Mouse (Mus musculus): ENCODE measurements around the gene Oosp2. TPM values are rescaled to one million over a fixed set of nuclear protein-coding genes. Genes with fewer than 3 reads are reported as not detected.

Oosp2 gene
- polyA plus RNA-seq (2014; fragmentation: Nextera tagmentation; extraction: Ambion mirVana): not detected in 2 replicates

GRCm38 (mm10) chr19:11660459-11660858, at the start of gene Oosp2:
TSS of gene Oosp2 (minus strand) at chr19:11660559.
- no peaks in the 10 kb centered on the region for H3K9me3 ChIP-seq (ENCODE audit: control insufficient read depth, low read length)
- no peak within 1 kb of the TSS for H3K9ac ChIP-seq (ENCODE audit: low read depth, low read length)
- no peak within 1 kb of the TSS for H3K4me2 ChIP-seq
- no peaks in the 10 kb centered on the region for H3K36me3 ChIP-seq (ENCODE audit: control insufficient read depth, insufficient read depth, low read length)
- H3K27ac ChIP-seq (ENCODE audit: low read depth, low read length): no peak within 1 kb of the TSS
- WGBS: 83% methylated on average over 5 of the region's 5 CpGs
- H3K4me3 ChIP-seq (ENCODE audit: low read depth, low read length): no peak within 1 kb of the TSS
- DNase-seq (ENCODE audit: low spot score) (no peak), ATAC-seq (replicated peaks; ENCODE audit: low FRiP score) (no peak)
- H3K4me1 ChIP-seq (replicated peaks; ENCODE audit: control insufficient read depth, insufficient read depth, low read length): no peaks in the 10 kb centered on the region
- no peaks in the 10 kb centered on the region for H3K27me3 ChIP-seq (replicated peaks; ENCODE audit: control insufficient read depth, insufficient read depth, low read length)

- ATAC-seq (replicated peaks; ENCODE audit: low FRiP score) (no peak), DNase-seq (ENCODE audit: low spot score) (no peak)
- no peak overlapping the region for H3K27ac ChIP-seq (ENCODE audit: low read depth, low read length)
- H3K4me3 ChIP-seq (ENCODE audit: low read depth, low read length): no peak overlapping the region
- no peaks in the 10 kb centered on the region for H3K4me1 ChIP-seq (replicated peaks; ENCODE audit: control insufficient read depth, insufficient read depth, low read length)
- no peaks in the 10 kb centered on the region for H3K27me3 ChIP-seq (replicated peaks; ENCODE audit: control insufficient read depth, insufficient read depth, low read length)
- no peak overlapping the region for H3K9ac ChIP-seq (ENCODE audit: low read depth, low read length)
- H3K9me3 ChIP-seq (ENCODE audit: control insufficient read depth, low read length): no peaks in the 10 kb centered on the region
- no peak overlapping the region for H3K4me2 ChIP-seq
- WGBS: 85% methylated on average over 6 of the region's 6 CpGs
- no peaks in the 10 kb centered on the region for H3K36me3 ChIP-seq (ENCODE audit: control insufficient read depth, insufficient read depth, low read length)
Observed at GRCm38 (mm10) chr19:11698342-11698741, 38.0 kb upstream of the Oosp2 start.

- H3K9ac ChIP-seq (ENCODE audit: low read depth, low read length): no peak within 1 kb of the TSS
- no peak within 1 kb of the TSS for H3K4me3 ChIP-seq (ENCODE audit: low read depth, low read length)
- no peak within 1 kb of the TSS for H3K27ac ChIP-seq (ENCODE audit: low read depth, low read length)
- DNase-seq (ENCODE audit: low spot score) (no peak), ATAC-seq (replicated peaks; ENCODE audit: low FRiP score) (no peak)
- no peaks in the 10 kb centered on the region for H3K4me1 ChIP-seq (replicated peaks; ENCODE audit: control insufficient read depth, insufficient read depth, low read length)
- no peaks in the 10 kb centered on the region for H3K27me3 ChIP-seq (replicated peaks; ENCODE audit: control insufficient read depth, insufficient read depth, low read length)
- WGBS: 78% methylated on average over 2 of the region's 2 CpGs
- no peaks in the 10 kb centered on the region for H3K36me3 ChIP-seq (ENCODE audit: control insufficient read depth, insufficient read depth, low read length)
- H3K9me3 ChIP-seq (ENCODE audit: control insufficient read depth, low read length): no peaks in the 10 kb centered on the region
- no peak within 1 kb of the TSS for H3K4me2 ChIP-seq
Observed at GRCm38 (mm10) chr19:11696755-11697154, 36.4 kb upstream of the Oosp2 start, which contains the start of gene Oosp3. TSS of gene Oosp3 (plus strand) at chr19:11697055.

- 77% methylated on average over 1 of the region's 1 CpGs for WGBS
- H3K27ac ChIP-seq (ENCODE audit: low read depth, low read length): no peak overlapping the region
- no peaks in the 10 kb centered on the region for H3K36me3 ChIP-seq (ENCODE audit: control insufficient read depth, insufficient read depth, low read length)
- H3K9me3 ChIP-seq (ENCODE audit: control insufficient read depth, low read length): no peaks in the 10 kb centered on the region
- no peak for DNase-seq (ENCODE audit: low spot score)
- no peaks in the 10 kb centered on the region for H3K27me3 ChIP-seq (replicated peaks; ENCODE audit: control insufficient read depth, insufficient read depth, low read length)
- no peak overlapping the region for H3K4me2 ChIP-seq
- no peak overlapping the region for H3K9ac ChIP-seq (ENCODE audit: low read depth, low read length)
- H3K4me1 ChIP-seq (replicated peaks; ENCODE audit: control insufficient read depth, insufficient read depth, low read length): no peaks in the 10 kb centered on the region
- no peak overlapping the region for H3K4me3 ChIP-seq (ENCODE audit: low read depth, low read length)
- ATAC-seq (replicated peaks; ENCODE audit: low FRiP score): no peak
Observed at GRCm38 (mm10) chr19:11691454-11691853, 31.1 kb upstream of the Oosp2 start.

GRCm38 (mm10) chr19:11690839-11691238, 30.5 kb upstream of the Oosp2 start, which contains the start of gene Oosp1:
TSS of gene Oosp1 (minus strand) at chr19:11691150.
- Histone ChIP-seq H3K36me3 (ENCODE audit: control insufficient read depth, insufficient read depth, low read length) (no peaks in the 10 kb centered on the region), H3K27me3 (replicated peaks; ENCODE audit: control insufficient read depth, insufficient read depth, low read length) (no peaks in the 10 kb centered on the region), H3K4me1 (replicated peaks; ENCODE audit: control insufficient read depth, insufficient read depth, low read length) (no peaks in the 10 kb centered on the region), H3K9me3 (ENCODE audit: control insufficient read depth, low read length) (no peaks in the 10 kb centered on the region), H3K4me2 (no peak within 1 kb of the TSS), H3K4me3 (ENCODE audit: low read depth, low read length) (no peak within 1 kb of the TSS), H3K27ac (ENCODE audit: low read depth, low read length) (no peak within 1 kb of the TSS), H3K9ac (ENCODE audit: low read depth, low read length) (no peak within 1 kb of the TSS)
- DNase-seq (ENCODE audit: low spot score): no peak
- ATAC-seq (replicated peaks; ENCODE audit: low FRiP score): no peak
- WGBS: 51% methylated on average over 5 of the region's 5 CpGs

- H3K27ac ChIP-seq (ENCODE audit: low read depth, low read length): no peak overlapping the region
- no peaks in the 10 kb centered on the region for H3K4me1 ChIP-seq (replicated peaks; ENCODE audit: control insufficient read depth, insufficient read depth, low read length)
- H3K36me3 ChIP-seq (ENCODE audit: control insufficient read depth, insufficient read depth, low read length): no peaks in the 10 kb centered on the region
- ATAC-seq (replicated peaks; ENCODE audit: low FRiP score) (no peak; the same call in 1 of the 2 replicates), DNase-seq (ENCODE audit: low spot score) (no peak)
- H3K4me2 ChIP-seq: no peak overlapping the region
- H3K27me3 ChIP-seq (replicated peaks; ENCODE audit: control insufficient read depth, insufficient read depth, low read length): no peaks in the 10 kb centered on the region
- no peak overlapping the region for H3K4me3 ChIP-seq (ENCODE audit: low read depth, low read length)
- H3K9ac ChIP-seq (ENCODE audit: low read depth, low read length): no peak overlapping the region
- H3K9me3 ChIP-seq (ENCODE audit: control insufficient read depth, low read length): no peaks in the 10 kb centered on the region
Observed at GRCm38 (mm10) chr19:11661562-11661961, 1.2 kb upstream of the Oosp2 start.

- no peak for ATAC-seq (replicated peaks; ENCODE audit: low FRiP score)
- Histone ChIP-seq H3K9me3 (ENCODE audit: control insufficient read depth, low read length) (no peaks in the 10 kb centered on the region), H3K27ac (ENCODE audit: low read depth, low read length) (no peak overlapping the region), H3K4me1 (replicated peaks; ENCODE audit: control insufficient read depth, insufficient read depth, low read length) (no peaks in the 10 kb centered on the region), H3K4me2 (no peak overlapping the region), H3K4me3 (ENCODE audit: low read depth, low read length) (no peak overlapping the region), H3K9ac (ENCODE audit: low read depth, low read length) (no peak overlapping the region), H3K27me3 (replicated peaks; ENCODE audit: control insufficient read depth, insufficient read depth, low read length) (no peaks in the 10 kb centered on the region), H3K36me3 (ENCODE audit: control insufficient read depth, insufficient read depth, low read length) (no peaks in the 10 kb centered on the region)
- DNase-seq (ENCODE audit: low spot score): no peak
- WGBS: 55% methylated on average over 2 of the region's 2 CpGs
Observed at GRCm38 (mm10) chr19:11659142-11659541, 1.2 kb downstream of the Oosp2 start.

GRCm38 (mm10) chr19:11649564-11649963, 10.8 kb downstream of the Oosp2 start:
- H3K9ac ChIP-seq (ENCODE audit: low read depth, low read length): no peak overlapping the region
- no peak overlapping the region for H3K27ac ChIP-seq (ENCODE audit: low read depth, low read length)
- no peaks in the 10 kb centered on the region for H3K36me3 ChIP-seq (ENCODE audit: control insufficient read depth, insufficient read depth, low read length)
- H3K4me3 ChIP-seq (ENCODE audit: low read depth, low read length): no peak overlapping the region
- H3K4me1 ChIP-seq (replicated peaks; ENCODE audit: control insufficient read depth, insufficient read depth, low read length): no peaks in the 10 kb centered on the region
- H3K4me2 ChIP-seq: no peak overlapping the region
- ATAC-seq (replicated peaks; ENCODE audit: low FRiP score) (no peak), DNase-seq (ENCODE audit: low spot score) (no peak)
- H3K27me3 ChIP-seq (replicated peaks; ENCODE audit: control insufficient read depth, insufficient read depth, low read length): no peaks in the 10 kb centered on the region
- H3K9me3 ChIP-seq (ENCODE audit: control insufficient read depth, low read length): no peaks in the 10 kb centered on the region
- WGBS: 69% methylated on average over 4 of the region's 4 CpGs

GRCm38 (mm10) chr19:11646166-11646565, 14.2 kb downstream of the Oosp2 start:
- no peak overlapping the region for H3K4me3 ChIP-seq (ENCODE audit: low read depth, low read length)
- no peaks in the 10 kb centered on the region for H3K27me3 ChIP-seq (replicated peaks; ENCODE audit: control insufficient read depth, insufficient read depth, low read length)
- DNase-seq (ENCODE audit: low spot score) (no peak), ATAC-seq (replicated peaks; ENCODE audit: low FRiP score) (no peak)
- no peak overlapping the region for H3K9ac ChIP-seq (ENCODE audit: low read depth, low read length)
- H3K9me3 ChIP-seq (ENCODE audit: control insufficient read depth, low read length): no peaks in the 10 kb centered on the region
- no peak overlapping the region for H3K4me2 ChIP-seq
- 70% methylated on average over 3 of the region's 3 CpGs for WGBS
- H3K36me3 ChIP-seq (ENCODE audit: control insufficient read depth, insufficient read depth, low read length): no peaks in the 10 kb centered on the region
- no peaks in the 10 kb centered on the region for H3K4me1 ChIP-seq (replicated peaks; ENCODE audit: control insufficient read depth, insufficient read depth, low read length)
- H3K27ac ChIP-seq (ENCODE audit: low read depth, low read length): no peak overlapping the region

Measured in liver, embryonic 11.5 days (tissue).